Mouse (Mus musculus): Measurements from ENCODE around the gene Pld3.

DNA sequence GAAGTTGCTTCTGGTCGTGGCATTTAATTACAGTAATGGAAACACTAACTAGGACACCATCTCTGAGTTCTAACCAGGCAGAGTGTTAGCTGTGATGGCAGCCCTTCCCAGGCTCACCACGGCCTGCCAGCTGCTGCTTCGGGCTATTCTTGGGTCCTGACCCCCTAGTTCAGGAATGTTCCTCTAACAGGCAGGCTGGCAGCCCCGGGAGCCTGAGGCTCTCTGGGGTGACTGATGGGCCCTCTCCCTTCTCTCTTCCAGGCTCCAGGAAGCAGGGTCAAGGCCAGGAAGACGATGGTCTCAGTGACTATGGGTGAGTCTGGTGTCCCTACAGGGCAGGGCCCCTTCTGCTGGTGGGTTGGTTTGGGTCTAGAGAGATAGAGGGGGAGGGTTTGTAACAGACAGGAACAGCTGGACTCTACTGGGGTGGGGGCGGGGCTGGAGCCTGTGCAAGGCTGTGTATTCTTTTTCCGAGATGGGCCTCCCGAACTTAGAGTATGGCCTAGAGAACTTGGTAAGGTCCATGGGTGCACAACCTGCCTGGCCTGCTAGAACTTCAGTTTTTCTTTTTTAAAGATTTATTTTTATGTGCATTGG is 7.4 kb upstream of the Pld3 start:
- TF ChIP-seq EP300 (IDR thresholded peaks at IDR 0.05; ENCODE audit: insufficient read depth, low read depth, low read length): no peak
- no peak for TF ChIP-seq CTCF (IDR thresholded peaks at IDR 0.05; ENCODE audit: low read depth, low read length)

Measured in ES-Bruce4 (cell line).